Mouse (Mus musculus) midbrain, embryonic 13.5 days (tissue): ENCODE measurements around the gene Gm39566. TPM values are rescaled to one million over a fixed set of nuclear protein-coding genes. Genes with fewer than 3 reads are reported as not detected.

Experiments used
- ATAC-seq: fragments of 200-750 bp; cut with Nextera tagmentation; 2 replicates; pipeline ENCODE4 v1.8.0; 2017; ENCODE audit warnings: mild to moderate bottlenecking, moderate TSS enrichment, moderate library complexity
- H3K27ac ChIP-seq: fragments of 300-500 bp; sonication (generic); 2 replicates; pipeline ENCODE4 v1.5.1; 2015; ENCODE audit warnings: inconsistent platforms, mild to moderate bottlenecking, moderate library complexity
- H3K27me3 ChIP-seq: fragments of 300-500 bp; sonication (generic); 2 replicates; pipeline ENCODE4 v1.6.1; 2015; ENCODE audit warnings: mild to moderate bottlenecking, inconsistent platforms
- H3K36me3 ChIP-seq: fragments of 300-500 bp; sonication (generic); 2 replicates; pipeline ENCODE4 v1.6.1; 2015; ENCODE audit warnings: mild to moderate bottlenecking, inconsistent platforms
- H3K4me1 ChIP-seq: fragments of 300-500 bp; sonication (generic); replicated peaks from 2 replicates; pipeline ENCODE4 v1.6.1; 2015; ENCODE audit warnings: inconsistent platforms
- H3K4me2 ChIP-seq: fragments of 300-500 bp; sonication (generic); replicated peaks from 2 replicates; pipeline ENCODE4 v1.6.1; 2015; ENCODE audit warnings: moderate library complexity, mild to moderate bottlenecking, inconsistent platforms
- H3K4me3 ChIP-seq: fragments of 300-500 bp; sonication (generic); replicated peaks from 2 replicates; pipeline ENCODE4 v1.5.1; 2015; ENCODE audit warnings: mild to moderate bottlenecking, inconsistent platforms
- H3K9ac ChIP-seq: fragments of 300-500 bp; sonication (generic); replicated peaks from 2 replicates; pipeline ENCODE4 v1.6.1; 2015; ENCODE audit warnings: mild to moderate bottlenecking, inconsistent platforms
- H3K9me3 ChIP-seq: fragments of 300-500 bp; sonication (generic); 2 replicates; pipeline ENCODE4 v1.6.1; 2016; ENCODE audit warnings: mild to moderate bottlenecking, inconsistent platforms
- WGBS: fragments of 180-500 bp; shearing (Covaris S2); methylation state at CpG from one replicate; pipeline ENCODE4 v1.1.7; 2015; 5-methylcytosine and 5-hydroxymethylcytosine counted together
- polyA plus RNA-seq: library from polyadenylated mRNA; unstranded; fragments of >200 nt; fragmentation: Nextera tagmentation; extraction: Ambion mirVana; gene quantifications from 2 replicates; pipeline ENCODE4 v1.2.1, GENCODE M21; 2015

The Gm39566 gene
- polyA plus RNA-seq, 1 experiment from 2014 or later = not detected

DNA sequence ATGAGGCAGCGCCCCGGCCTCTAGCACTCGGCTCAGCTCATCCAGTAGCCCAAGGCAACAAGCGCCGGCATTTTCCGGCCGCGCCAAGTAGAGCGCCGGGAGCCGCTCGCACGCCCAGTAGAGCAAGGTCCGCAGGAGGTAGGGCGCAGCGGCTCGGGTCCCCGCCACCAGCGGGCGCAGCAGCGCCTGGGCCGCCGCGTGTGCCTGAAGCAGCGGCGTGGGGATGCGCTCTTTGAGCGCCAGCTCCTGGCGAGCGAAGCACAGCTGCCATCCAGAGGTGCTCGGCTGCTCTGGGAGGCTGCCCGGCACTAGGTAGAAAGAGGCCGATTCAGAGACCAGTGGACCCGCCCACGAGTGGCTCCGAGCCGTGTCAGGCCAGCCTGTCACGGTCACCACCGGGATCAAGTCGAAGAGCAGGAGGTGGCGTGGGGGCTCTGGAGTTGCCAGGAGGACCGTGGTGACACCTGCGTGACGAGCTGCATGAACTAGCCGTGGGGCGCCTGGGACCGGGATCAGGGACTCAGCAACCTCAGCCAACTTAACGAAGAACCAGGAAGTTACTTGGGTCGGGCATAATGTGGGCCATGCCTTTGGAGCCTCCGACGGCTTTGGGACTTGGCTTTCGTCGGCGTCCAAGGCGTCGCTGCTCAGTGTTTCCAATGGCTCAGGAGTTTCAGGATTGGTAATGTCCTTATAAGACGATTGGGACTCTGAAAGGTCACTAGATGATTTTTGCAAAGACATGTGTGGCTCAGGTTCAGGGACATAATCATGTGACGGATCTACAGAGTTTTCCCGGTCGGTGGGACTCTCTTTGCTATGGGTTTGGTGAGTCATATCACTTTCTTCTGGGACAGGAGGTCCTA is 11.1 kb downstream of the Gm39566 start:
- ATAC-seq = peak; percentile 40
- 1% methylated on average over 60 of the region's 60 CpGs for WGBS
- Histone ChIP-seq H3K36me3 (no peaks in the 10 kb centered on the region), H3K27me3 (peaks cover 44% of the 10 kb centered on the region), H3K9me3 (no peaks in the 10 kb centered on the region), H3K27ac (peak overlapping the region; percentile 64), H3K4me3 (peak overlapping the region; percentile 59), H3K9ac (peak overlapping the region; percentile 81), H3K4me1 (peaks cover 61% of the 10 kb centered on the region), H3K4me2 (peak overlapping the region; percentile 97)

DNA sequence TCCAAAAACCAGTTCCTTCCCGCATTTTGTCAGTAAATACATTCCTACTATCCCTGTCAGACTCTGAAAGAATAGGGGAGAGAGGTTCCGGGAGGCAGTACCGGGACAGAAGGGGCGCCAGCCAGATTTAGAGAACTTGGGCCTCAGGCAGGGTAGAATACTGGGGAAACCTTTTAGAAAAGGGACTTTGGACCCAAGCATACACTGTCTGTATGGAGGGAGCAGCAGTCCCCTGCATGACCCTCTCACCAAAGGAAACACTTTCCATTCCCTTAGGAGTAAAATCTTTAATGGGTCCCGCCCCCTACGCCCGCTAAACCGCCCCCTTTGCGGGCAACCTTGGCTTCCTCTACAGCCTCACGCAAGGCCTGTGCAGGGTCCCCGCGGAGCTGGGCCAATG is 11.8 kb downstream of the Gm39566 start:
- H3K9ac ChIP-seq = peak overlapping the region; percentile 81
- H3K36me3 ChIP-seq = no peaks in the 10 kb centered on the region
- WGBS = 1% methylated on average over 12 of the region's 12 CpGs
- H3K4me2 ChIP-seq = peak overlapping the region; percentile 97
- H3K4me3 ChIP-seq = peak overlapping the region; percentile 59
- peak overlapping the region; percentile 64 for H3K27ac ChIP-seq
- H3K4me1 ChIP-seq = peaks cover 68% of the 10 kb centered on the region
- no peak for ATAC-seq
- H3K27me3 ChIP-seq = peaks cover 45% of the 10 kb centered on the region
- H3K9me3 ChIP-seq = no peaks in the 10 kb centered on the region

DNA sequence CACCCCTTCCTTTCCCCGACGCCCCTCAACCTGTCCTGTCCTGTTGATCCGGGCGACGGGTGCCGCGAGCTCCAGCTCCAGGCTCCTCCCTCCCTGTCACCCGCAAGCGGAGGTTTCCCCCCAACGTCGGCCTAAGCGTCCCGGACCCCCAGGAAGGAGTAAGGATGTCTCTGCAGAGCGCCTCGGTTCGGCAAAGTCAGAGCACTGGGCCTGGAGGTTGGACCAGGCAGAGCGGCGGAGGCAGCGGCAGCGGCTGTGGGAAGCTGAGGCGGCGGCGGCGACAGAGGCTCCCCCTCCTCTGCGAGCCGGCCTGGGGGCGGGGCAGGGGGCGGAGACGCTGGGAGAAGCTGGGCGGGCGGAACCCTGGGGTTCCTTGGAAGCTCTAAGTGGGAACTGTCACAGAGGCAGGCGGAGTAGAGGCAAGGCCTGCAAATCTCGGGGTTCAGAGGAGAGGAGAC is 12.4 kb downstream of the Gm39566 start:
- Histone ChIP-seq H3K27ac (peak overlapping the region; percentile 64), H3K4me2 (peak overlapping the region; percentile 97), H3K9me3 (no peaks in the 10 kb centered on the region), H3K4me1 (peaks cover 68% of the 10 kb centered on the region), H3K27me3 (peaks cover 52% of the 10 kb centered on the region), H3K36me3 (no peaks in the 10 kb centered on the region), H3K4me3 (peak overlapping the region; percentile 59), H3K9ac (peak overlapping the region; percentile 81)
- 1% methylated on average over 33 of the region's 33 CpGs for WGBS
- ATAC-seq = peak; percentile 7; the same call in 1 of the 2 replicates

DNA sequence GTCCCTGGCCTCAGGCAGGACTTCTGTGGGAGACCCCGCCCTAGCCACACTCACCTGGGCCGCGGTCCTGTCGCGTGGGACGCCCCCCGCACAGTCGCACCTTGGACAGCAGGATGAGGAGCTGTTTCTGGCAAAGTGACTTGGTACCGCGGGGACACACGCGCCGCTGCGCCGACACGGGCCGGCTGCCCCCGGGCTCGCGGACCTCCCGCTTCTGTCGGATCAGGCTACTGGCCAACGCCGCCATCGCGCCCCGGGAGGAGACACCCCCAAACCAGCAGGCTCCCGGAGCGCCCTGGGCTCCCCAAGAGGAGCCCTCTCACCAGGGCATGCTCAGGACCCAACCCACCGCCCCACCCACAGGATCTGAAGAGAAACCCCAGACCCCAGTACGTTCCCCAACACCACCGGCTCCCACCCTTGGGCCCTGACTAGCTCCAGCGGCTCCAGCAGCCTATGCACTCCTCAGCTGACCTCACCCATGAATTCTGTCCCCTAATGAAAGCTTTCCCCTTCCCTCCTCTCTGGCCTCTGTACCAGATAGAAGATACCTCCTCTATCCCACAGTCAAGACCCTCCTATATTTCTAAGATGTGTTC is 13.6 kb downstream of the Gm39566 start, which contains the start of gene Fgf11:
Fgf11 (minus strand) TSS at position 479 of the 599 bp plus-strand sequence.
- WGBS = under 1% methylated on average over 33 of the region's 33 CpGs
- Histone ChIP-seq H3K27ac (peak within 1 kb of the TSS; percentile 96), H3K36me3 (no peaks in the 10 kb centered on the region), H3K9me3 (no peaks in the 10 kb centered on the region), H3K4me1 (peaks cover 68% of the 10 kb centered on the region), H3K9ac (peak within 1 kb of the TSS; percentile 81), H3K4me3 (peak within 1 kb of the TSS; percentile 59), H3K4me2 (peak within 1 kb of the TSS; percentile 97), H3K27me3 (peaks cover 58% of the 10 kb centered on the region)
- ATAC-seq = no peak

DNA sequence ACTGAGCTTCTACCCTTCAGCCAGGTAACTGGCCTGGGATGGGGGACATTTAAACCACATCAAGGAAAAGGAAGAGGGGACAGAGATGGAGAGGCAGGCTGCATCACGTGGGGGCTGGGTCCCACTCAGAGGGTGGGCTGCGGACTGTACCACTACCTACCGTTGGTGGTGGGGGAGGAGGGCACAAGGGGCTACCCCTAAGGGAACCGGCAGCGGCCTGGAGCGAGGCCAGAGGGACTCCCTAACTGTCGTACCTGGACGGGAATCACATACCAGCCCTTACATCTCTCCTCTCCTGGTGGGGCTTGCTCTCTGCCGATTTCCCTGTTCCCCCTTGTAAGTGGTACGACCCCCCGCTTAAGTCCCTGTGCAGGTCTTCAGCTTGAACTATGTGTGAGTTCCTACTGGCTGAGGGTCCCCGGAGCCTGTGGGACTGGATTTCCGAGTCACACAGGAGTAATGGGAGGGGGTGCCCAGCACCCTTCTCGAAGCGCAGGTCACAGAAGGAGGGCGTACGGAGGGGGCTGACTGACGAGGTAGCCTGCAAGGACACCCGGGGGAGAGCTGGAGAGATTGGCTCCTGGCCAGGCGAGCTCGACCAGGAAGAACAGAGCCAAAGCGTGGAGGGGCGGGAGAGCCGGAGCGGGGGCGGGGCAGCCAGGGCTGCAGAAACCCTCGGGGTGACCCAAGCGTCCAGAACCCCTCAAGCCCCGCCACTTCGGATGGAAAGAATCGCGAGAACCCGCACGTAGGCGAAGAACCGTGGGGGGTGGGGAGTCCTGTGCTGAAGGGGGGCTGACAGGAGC is 14.5 kb downstream of the Gm39566 start:
- Histone ChIP-seq H3K4me2 (peak overlapping the region; percentile 97), H3K9me3 (no peaks in the 10 kb centered on the region), H3K27ac (peak overlapping the region; percentile 96), H3K27me3 (peaks cover 55% of the 10 kb centered on the region), H3K4me1 (peaks cover 71% of the 10 kb centered on the region), H3K9ac (peak overlapping the region; percentile 81), H3K4me3 (peak overlapping the region; percentile 59), H3K36me3 (no peaks in the 10 kb centered on the region)
- peak; percentile 79 for ATAC-seq
- WGBS = 0% methylated on average over 36 of the region's 36 CpGs

DNA sequence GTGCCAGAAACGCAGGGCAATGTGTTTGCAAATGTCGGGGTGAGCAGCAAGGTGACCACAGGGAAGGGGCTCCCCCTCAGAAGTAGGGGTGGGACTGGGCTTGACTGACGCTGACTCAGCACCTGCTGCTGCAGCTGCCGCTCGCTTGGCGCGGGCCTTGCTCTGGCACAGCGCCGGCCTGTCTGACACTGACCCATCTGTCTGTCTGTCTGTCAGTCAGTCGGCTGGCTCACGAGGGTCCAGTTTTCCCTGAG is 15.0 kb downstream of the Gm39566 start:
- Histone ChIP-seq H3K36me3 (no peaks in the 10 kb centered on the region), H3K4me1 (peaks cover 69% of the 10 kb centered on the region), H3K4me3 (peak overlapping the region; percentile 59), H3K4me2 (peak overlapping the region; percentile 97), H3K27me3 (peaks cover 50% of the 10 kb centered on the region), H3K9me3 (no peaks in the 10 kb centered on the region), H3K9ac (peak overlapping the region; percentile 81), H3K27ac (peak overlapping the region; percentile 96)
- ATAC-seq = peak; percentile 49
- WGBS = 0% methylated on average over 11 of the region's 11 CpGs

DNA sequence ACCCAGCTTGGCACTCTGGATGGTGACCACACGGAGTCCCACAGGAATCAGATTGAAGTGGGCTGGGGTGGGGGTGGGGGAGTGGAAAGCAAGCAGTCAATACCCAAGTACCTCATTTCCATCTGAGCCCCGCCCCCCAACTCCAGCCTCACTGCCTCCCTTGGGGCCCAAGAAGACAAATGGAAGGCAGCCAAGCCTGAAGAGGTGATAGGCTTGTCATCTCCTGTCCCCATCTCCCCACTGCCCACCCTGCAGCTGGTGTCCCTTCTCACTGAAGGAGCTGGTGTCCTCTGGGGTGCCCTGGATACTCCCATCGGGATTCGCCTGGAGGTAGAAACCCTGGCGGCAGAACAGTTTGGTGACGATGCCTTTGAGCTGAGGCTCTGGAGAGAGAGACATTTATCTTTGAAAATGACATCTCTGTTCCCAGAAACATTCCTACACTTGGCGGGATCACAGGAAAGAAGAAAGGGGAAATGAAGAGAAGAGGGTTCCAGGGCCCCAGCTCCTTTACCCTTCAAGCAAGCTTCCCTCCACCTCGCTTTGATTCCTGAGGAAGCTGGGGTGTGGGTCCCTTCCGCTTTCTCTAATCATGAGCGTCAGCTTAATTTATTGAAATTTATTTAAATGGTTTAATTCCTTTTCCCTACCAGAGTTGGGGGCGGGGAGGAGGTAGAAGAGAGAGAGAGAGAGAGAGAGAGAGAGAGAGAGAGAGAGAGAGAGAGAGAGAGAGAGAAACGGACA is 15.5 kb downstream of the Gm39566 start:
- no peak for ATAC-seq
- H3K4me1 ChIP-seq = peaks cover 64% of the 10 kb centered on the region
- WGBS = 8% methylated on average over 12 of the region's 12 CpGs
- peaks cover 49% of the 10 kb centered on the region for H3K27me3 ChIP-seq
- peak overlapping the region; percentile 81 for H3K9ac ChIP-seq
- no peaks in the 10 kb centered on the region for H3K9me3 ChIP-seq
- no peaks in the 10 kb centered on the region for H3K36me3 ChIP-seq
- peak overlapping the region; percentile 59 for H3K4me3 ChIP-seq
- H3K4me2 ChIP-seq = peak overlapping the region; percentile 97
- peak overlapping the region; percentile 96 for H3K27ac ChIP-seq

DNA sequence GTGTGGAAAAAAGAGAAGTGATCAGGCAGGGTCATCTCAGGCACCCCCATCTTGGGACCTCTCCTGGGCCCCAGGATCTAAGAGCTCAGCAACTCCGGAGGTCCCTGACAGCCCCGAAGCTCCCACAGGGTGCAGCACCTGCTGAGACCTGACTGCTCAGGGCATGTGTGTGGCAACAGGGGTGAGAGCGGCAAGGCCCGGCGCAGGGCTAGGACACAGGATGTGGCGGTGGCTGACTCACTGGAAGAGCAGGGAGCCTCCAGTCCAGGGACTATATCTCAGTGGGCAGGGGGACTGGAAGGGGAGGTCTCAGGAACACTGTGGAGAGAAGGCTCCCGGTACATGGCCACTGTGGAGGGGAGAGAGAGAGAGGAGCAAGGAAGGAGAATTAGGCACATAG is 17.2 kb downstream of the Gm39566 start:
- ATAC-seq = no peak
- Histone ChIP-seq H3K9ac (no peak overlapping the region), H3K27me3 (peaks cover 56% of the 10 kb centered on the region), H3K9me3 (no peaks in the 10 kb centered on the region), H3K4me2 (no peak overlapping the region), H3K4me3 (no peak overlapping the region), H3K4me1 (peaks cover 48% of the 10 kb centered on the region), H3K36me3 (no peaks in the 10 kb centered on the region), H3K27ac (no peak overlapping the region)
- WGBS = 83% methylated on average over 7 of the region's 7 CpGs

DNA sequence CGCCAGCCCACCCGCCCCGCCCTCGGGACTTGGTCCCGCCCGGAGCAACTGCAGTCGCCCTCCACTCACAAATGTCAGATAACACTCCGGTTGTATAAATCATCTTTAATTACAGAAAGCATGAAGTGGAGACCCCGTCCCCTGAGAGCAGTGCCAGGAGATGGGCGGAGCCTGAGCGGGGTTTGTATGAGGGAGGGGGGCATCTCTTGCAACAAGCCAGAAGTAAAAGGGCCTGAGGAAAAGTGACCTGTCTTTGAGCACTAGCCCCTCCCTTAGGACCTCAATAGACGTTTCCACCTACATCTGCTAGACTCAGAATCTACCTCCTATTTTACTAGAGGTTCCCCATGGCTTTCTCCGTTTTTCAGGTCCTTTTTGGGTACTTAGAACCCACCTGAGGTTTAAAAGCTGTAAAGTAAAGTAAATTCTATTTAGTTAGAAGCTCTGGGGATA is 19.1 kb downstream of the Gm39566 start:
- H3K9ac ChIP-seq = peak overlapping the region; percentile 49; the same call in 1 of the 2 replicates
- 2% methylated on average over 13 of the region's 13 CpGs for WGBS

DNA sequence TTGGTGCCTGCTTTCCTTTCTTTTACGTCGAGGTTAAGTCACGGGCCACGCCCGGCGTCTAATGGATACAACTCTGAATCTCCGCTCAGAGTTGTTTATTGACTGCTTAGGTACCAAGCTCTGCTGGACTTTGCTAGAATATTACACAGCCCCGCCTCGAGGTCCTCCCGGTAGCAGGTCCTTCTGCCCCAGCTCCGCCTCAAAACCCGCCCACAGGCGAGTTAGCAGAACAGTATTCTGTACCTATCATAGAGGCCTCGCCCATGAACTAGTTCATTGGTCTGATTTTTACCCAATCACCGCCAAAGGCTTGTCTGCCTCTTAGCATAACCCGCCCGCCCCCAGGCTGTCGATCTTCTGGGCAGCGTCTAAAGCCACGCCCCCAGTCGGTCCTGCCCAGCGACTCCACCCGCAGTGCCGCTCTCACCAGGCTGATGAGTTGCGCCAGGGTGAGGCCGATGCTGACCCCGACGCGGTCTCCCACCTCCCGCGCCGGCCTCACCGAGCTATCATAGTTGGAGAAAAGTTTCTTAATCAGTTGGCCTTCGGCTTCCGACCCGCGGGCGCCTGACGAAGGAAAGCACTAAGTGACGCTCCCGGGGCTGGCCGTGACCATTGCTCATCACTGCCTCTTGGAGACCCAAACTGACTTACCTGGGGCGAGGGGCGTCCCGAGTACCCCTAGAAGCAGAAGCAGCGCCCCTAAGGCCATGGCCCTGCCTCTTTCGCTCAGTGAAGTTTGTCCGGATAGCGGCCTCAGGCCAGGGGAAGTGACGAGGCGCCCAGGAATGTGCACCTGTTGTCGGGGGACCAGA is 19.7 kb downstream of the Gm39566 start, which contains the start of gene Chrnb1:
Chrnb1 (minus strand) TSS at position 776 of the 815 bp plus-strand sequence.
- peaks cover 28% of the 10 kb centered on the region for H3K4me1 ChIP-seq
- 1% methylated on average over 52 of the region's 52 CpGs for WGBS
- no peak within 1 kb of the TSS for H3K27ac ChIP-seq
- no peaks in the 10 kb centered on the region for H3K36me3 ChIP-seq
- peak; percentile 91 for ATAC-seq
- H3K4me2 ChIP-seq = peak within 1 kb of the TSS; percentile 73
- no peaks in the 10 kb centered on the region for H3K9me3 ChIP-seq
- peak within 1 kb of the TSS; percentile 49 for H3K9ac ChIP-seq
- peaks cover 44% of the 10 kb centered on the region for H3K27me3 ChIP-seq
- H3K4me3 ChIP-seq = peak within 1 kb of the TSS; percentile 43

More for the DNA sequence above, 19.1 kb downstream of the Gm39566 start:
- no peak overlapping the region for H3K27ac ChIP-seq
- H3K36me3 ChIP-seq = no peaks in the 10 kb centered on the region
- no peak for ATAC-seq
- peak overlapping the region; percentile 43 for H3K4me3 ChIP-seq
- no peaks in the 10 kb centered on the region for H3K9me3 ChIP-seq
- H3K27me3 ChIP-seq = peaks cover 44% of the 10 kb centered on the region
- peak overlapping the region; percentile 73 for H3K4me2 ChIP-seq
- H3K4me1 ChIP-seq = peaks cover 29% of the 10 kb centered on the region
